In the genomic region with DNA sequence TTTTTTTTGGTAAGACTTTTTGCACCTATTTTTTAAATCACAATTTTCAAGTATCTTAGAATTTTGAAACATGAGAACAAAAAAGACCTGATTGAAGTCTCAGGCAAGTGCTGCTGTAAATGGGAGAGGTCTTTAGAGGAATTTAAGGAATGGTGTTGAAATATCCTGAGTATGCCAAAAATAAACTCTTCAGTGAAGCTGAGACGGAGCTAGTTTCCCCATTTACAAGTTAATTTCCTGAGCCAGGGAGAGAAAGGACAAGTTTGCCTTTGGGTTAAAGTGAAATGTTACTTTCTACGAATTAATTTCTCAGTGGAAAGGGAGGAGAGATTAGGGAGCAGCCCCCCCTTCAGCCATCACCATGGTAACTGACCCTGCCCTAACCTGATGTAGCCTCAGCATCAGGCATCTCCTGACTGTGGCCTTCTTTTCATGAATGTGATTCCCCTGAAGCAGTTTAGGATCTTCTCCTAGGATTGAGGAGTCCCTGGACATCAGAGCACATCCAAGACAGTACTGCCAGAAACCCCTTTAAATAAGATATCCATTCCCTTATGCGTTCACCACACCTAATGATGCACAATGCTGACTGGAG, we compare ENCODE assay signal across 17 mouse cellular contexts. TPM values are rescaled to one million over a fixed set of nuclear protein-coding genes. Genes with fewer than 3 reads are reported as not detected.
A peak's percentile ranks its signal among the peaks of the same experiment; 100 is the strongest.
DNase-seq lines count a peak whose midpoint lies in the region; ATAC-seq and TF ChIP-seq lines count a peak whose summit lies in the region.
"Had no signal": no experiment of that assay in that cellular context is flagged by ENCODE, and none has a peak within 500 bp of the region (broad histone marks: within the 10 kb centered on the region; RNA-seq: fewer than 3 reads in every experiment).

No protein-coding gene starts in this region.

- peak overlapping the region; percentile 16; the same call in 1 of the 2 replicates for H3K27ac ChIP-seq in heart, embryonic 15.5 days
- peak overlapping the region; percentile 60 for H3K27ac ChIP-seq in lung, embryonic 16.5 days (ENCODE audit: low read length)
- peak overlapping the region; percentile 72 for H3K27ac ChIP-seq in embryonic facial prominence, embryonic 14.5 days (replicated peaks; ENCODE audit: low read depth, low read length)
- H3K27ac ChIP-seq in limb, embryonic 14.5 days (replicated peaks; ENCODE audit: low read depth, low read length): peak overlapping the region; percentile 48; the same call in 1 of the 2 replicates
- H3K27ac ChIP-seq: hindbrain, embryonic 12.5 days had no signal

- DNase-seq in heart, adult 8-10 months (ENCODE audit: low spot score): no peak
- DNase-seq in lung, postnatal 10 days: no peak
- peak; percentile 24 for DNase-seq in embryonic facial prominence, embryonic 14.5 days (ENCODE audit: low spot score)
- DNase-seq in limb, embryonic 14.5 days (ENCODE audit: low spot score): no peak
- DNase-seq in left cerebral cortex, adult 18-20 months (ENCODE audit: low spot score in 2 of 2): no peak
- DNase-seq: cerebellum, adult 11-12 months; gastrocnemius, postnatal 25 days; kidney, adult 2 months; thymus, adult 2 months had no signal

- no peaks in the 10 kb centered on the region for H3K27me3 ChIP-seq in heart, embryonic 15.5 days
- H3K27me3 ChIP-seq in lung, embryonic 16.5 days (ENCODE audit: control insufficient read depth, insufficient read depth, low read depth, low read length): no peaks in the 10 kb centered on the region
- H3K27me3 ChIP-seq in embryonic facial prominence, embryonic 14.5 days (replicated peaks; ENCODE audit: control insufficient read depth, insufficient read depth, low read length): no peaks in the 10 kb centered on the region
- H3K27me3 ChIP-seq in limb, embryonic 14.5 days (ENCODE audit: control insufficient read depth, insufficient read depth, low read length): no peaks in the 10 kb centered on the region
- H3K27me3 ChIP-seq: CH12.LX; hindbrain, embryonic 12.5 days; Patski had no signal

- no peak for TF ChIP-seq POLR2A in limb, embryonic 14.5 days (IDR thresholded peaks at IDR 0.05; ENCODE audit: borderline replicate concordance, extremely low read depth, insufficient read depth, insufficient read length)

- no peak overlapping the region for H3K9ac ChIP-seq in heart, embryonic 15.5 days
- H3K9ac ChIP-seq in lung, embryonic 16.5 days (ENCODE audit: low read length): no peak overlapping the region
- H3K9ac ChIP-seq in embryonic facial prominence, embryonic 14.5 days (ENCODE audit: low read depth, low read length): no peak overlapping the region
- H3K9ac ChIP-seq in limb, embryonic 14.5 days (ENCODE audit: low read depth, low read length, severe bottlenecking): no peak overlapping the region
- H3K9ac ChIP-seq: hindbrain, embryonic 12.5 days had no signal

- no peaks in the 10 kb centered on the region for H3K9me3 ChIP-seq in heart, embryonic 15.5 days (replicated peaks)
- no peaks in the 10 kb centered on the region for H3K9me3 ChIP-seq in lung, embryonic 16.5 days (ENCODE audit: control insufficient read depth, low read length)
- H3K9me3 ChIP-seq in embryonic facial prominence, embryonic 14.5 days (ENCODE audit: control insufficient read depth, low read length): no peaks in the 10 kb centered on the region
- H3K9me3 ChIP-seq in limb, embryonic 14.5 days (ENCODE audit: control insufficient read depth, low read length): no peaks in the 10 kb centered on the region
- H3K9me3 ChIP-seq: hindbrain, embryonic 12.5 days had no signal

- H3K4me2 ChIP-seq in heart, embryonic 15.5 days: peak overlapping the region; percentile 21; the same call in 1 of the 2 replicates
- no peak overlapping the region for H3K4me2 ChIP-seq in lung, embryonic 16.5 days (ENCODE audit: low read depth, low read length)
- no peak overlapping the region for H3K4me2 ChIP-seq in embryonic facial prominence, embryonic 14.5 days (ENCODE audit: low read depth, low read length)
- H3K4me2 ChIP-seq in limb, embryonic 14.5 days (replicated peaks; ENCODE audit: low read depth, low read length, severe bottlenecking): no peak overlapping the region
- H3K4me2 ChIP-seq: hindbrain, embryonic 12.5 days had no signal

- WGBS in heart, embryonic 15.5 days: 35% methylated on average over 3 of the region's 3 CpGs
- WGBS in lung, embryonic 16.5 days: 29% methylated on average over 3 of the region's 3 CpGs
- WGBS in embryonic facial prominence, embryonic 14.5 days: 45% methylated on average over 3 of the region's 3 CpGs
- 40% methylated on average over 3 of the region's 3 CpGs for WGBS in limb, embryonic 14.5 days

- no peak overlapping the region for H3K4me3 ChIP-seq in heart, embryonic 15.5 days
- no peak overlapping the region for H3K4me3 ChIP-seq in lung, embryonic 16.5 days (ENCODE audit: low read length)
- no peak overlapping the region for H3K4me3 ChIP-seq in embryonic facial prominence, embryonic 14.5 days (ENCODE audit: low read depth, low read length)
- H3K4me3 ChIP-seq in limb, embryonic 14.5 days (replicated peaks; ENCODE audit: low read length): no peak overlapping the region
- H3K4me3 ChIP-seq: erythroblast, embryonic 14.5 days; hindbrain, embryonic 12.5 days had no signal

- no peaks in the 10 kb centered on the region for H3K36me3 ChIP-seq in heart, embryonic 15.5 days
- H3K36me3 ChIP-seq in lung, embryonic 16.5 days (ENCODE audit: control insufficient read depth, insufficient read depth, low read length): no peaks in the 10 kb centered on the region; the same call in 1 of the 2 replicates
- H3K36me3 ChIP-seq in embryonic facial prominence, embryonic 14.5 days (ENCODE audit: control insufficient read depth, insufficient read depth, low read length): 0 out of 2 replicates have a peak, but pooled peaks cover 4% of the 10 kb centered on the region
- no peaks in the 10 kb centered on the region for H3K36me3 ChIP-seq in limb, embryonic 14.5 days (ENCODE audit: control insufficient read depth, insufficient read depth, low read length)
- H3K36me3 ChIP-seq: hindbrain, embryonic 12.5 days had no signal

- no peak for ATAC-seq in heart, embryonic 15.5 days (replicated peaks; ENCODE audit: insufficient number of reproducible peaks, insufficient read depth, low FRiP score, low read depth)
- ATAC-seq in lung, embryonic 16.5 days (ENCODE audit: low read depth): peak; percentile 79
- no peak for ATAC-seq in embryonic facial prominence, embryonic 14.5 days (ENCODE audit: low read depth)
- peak; percentile 60 for ATAC-seq in limb, embryonic 14.5 days (ENCODE audit: low FRiP score, low read depth)
- ATAC-seq: Patski had no signal

- H3K4me1 ChIP-seq in heart, embryonic 15.5 days (replicated peaks): peaks cover 9% of the 10 kb centered on the region
- H3K4me1 ChIP-seq in lung, embryonic 16.5 days (replicated peaks; ENCODE audit: control insufficient read depth, insufficient read depth, low read length): peaks cover 41% of the 10 kb centered on the region
- peaks cover 17% of the 10 kb centered on the region for H3K4me1 ChIP-seq in embryonic facial prominence, embryonic 14.5 days (ENCODE audit: control insufficient read depth, insufficient read depth, low read length)
- peaks cover 23% of the 10 kb centered on the region for H3K4me1 ChIP-seq in limb, embryonic 14.5 days (ENCODE audit: control insufficient read depth, insufficient read depth, low read length)

RNA-seq across cellular contexts. Expression of a gene that starts 18.6 kb away (rescaled TPM):
- 1.8 and 2.8 TPM in 2 replicates for polyA plus RNA-seq in heart, embryonic 15.5 days (2015; fragmentation: Nextera tagmentation; extraction: Ambion mirVana)
- total RNA-seq in heart, adult 8-10 months (2022): 1 to 10 TPM; 1.3 to 2.4 (median 2.1) TPM
- 10.2 and 10.5 TPM in 2 replicates for polyA plus RNA-seq in lung, embryonic 16.5 days (2015; fragmentation: Nextera tagmentation; extraction: Ambion mirVana)
- polyA plus RNA-seq in embryonic facial prominence, embryonic 14.5 days (2014; fragmentation: Nextera tagmentation; extraction: Ambion mirVana): 8.0 and 9.0 TPM in 2 replicates
- polyA plus RNA-seq in limb, embryonic 14.5 days (2012; rRNA removed): 24.5 TPM in 2 replicates
- 12.6 and 12.8 TPM in 2 replicates for polyA plus RNA-seq in limb, embryonic 14.5 days (2014; fragmentation: Nextera tagmentation; extraction: Ambion mirVana)
- total RNA-seq in left cerebral cortex, adult 18-20 months (2021): 1 to 10 TPM; 4.9 to 6.8 TPM
- total RNA-seq: common myeloid progenitor, adult 5-6 weeks; megakaryocyte-erythroid progenitor cell, adult 5-6 weeks had no signal
- polyA plus RNA-seq: erythroblast, embryonic 14.5 days had no signal

Comparison
In these comparisons a context has a peak if more than half of its experiments do, and no peak if none do; other contexts are left out.
1. ATAC-seq: peak in lung, embryonic 16.5 days (single experiment) and limb, embryonic 14.5 days (single experiment); none in heart, embryonic 15.5 days (single experiment) and embryonic facial prominence, embryonic 14.5 days (single experiment).
2. H3K27ac ChIP-seq: peak in every context shown above with its lines; median percentile 72 in embryonic facial prominence, embryonic 14.5 days; 60 in lung, embryonic 16.5 days; 48 in limb, embryonic 14.5 days; 16 in heart, embryonic 15.5 days.